Mouse (Mus musculus): ENCODE data around the gene Slc35d1. TPM values are rescaled to one million over a fixed set of nuclear protein-coding genes. Genes with fewer than 3 reads are reported as not detected.
A peak's percentile ranks its signal among the peaks of the same experiment; 100 is the strongest.

Slc35d1 gene
- 10 to 100 TPM in 3 of 4 experiments, 1 to 10 TPM in 1; 8.5 to 10.8 (median 10.5) TPM for total RNA-seq (2022)

GRCm38 (mm10) chr4:103214925-103215820, at the start of gene Slc35d1:
Slc35d1 (minus strand) TSS chr4:103215164.
- DNase-seq (ENCODE audit: low spot score in 2 of 2): peak; percentile 64 to 72

- DNase-seq (ENCODE audit: low spot score in 2 of 2): no peak
Observed at GRCm38 (mm10) chr4:103263812-103264396, 48.9 kb upstream of the Slc35d1 start.

- DNase-seq (ENCODE audit: low spot score in 2 of 2): no peak
Observed at GRCm38 (mm10) chr4:103263378-103263777, 48.4 kb upstream of the Slc35d1 start.

- no peak for DNase-seq (ENCODE audit: low spot score in 2 of 2)
Observed at GRCm38 (mm10) chr4:103258817-103259216, 43.9 kb upstream of the Slc35d1 start.

- no peak for DNase-seq (ENCODE audit: low spot score in 2 of 2)
Observed at GRCm38 (mm10) chr4:103253846-103254245, 38.9 kb upstream of the Slc35d1 start.

DNA sequence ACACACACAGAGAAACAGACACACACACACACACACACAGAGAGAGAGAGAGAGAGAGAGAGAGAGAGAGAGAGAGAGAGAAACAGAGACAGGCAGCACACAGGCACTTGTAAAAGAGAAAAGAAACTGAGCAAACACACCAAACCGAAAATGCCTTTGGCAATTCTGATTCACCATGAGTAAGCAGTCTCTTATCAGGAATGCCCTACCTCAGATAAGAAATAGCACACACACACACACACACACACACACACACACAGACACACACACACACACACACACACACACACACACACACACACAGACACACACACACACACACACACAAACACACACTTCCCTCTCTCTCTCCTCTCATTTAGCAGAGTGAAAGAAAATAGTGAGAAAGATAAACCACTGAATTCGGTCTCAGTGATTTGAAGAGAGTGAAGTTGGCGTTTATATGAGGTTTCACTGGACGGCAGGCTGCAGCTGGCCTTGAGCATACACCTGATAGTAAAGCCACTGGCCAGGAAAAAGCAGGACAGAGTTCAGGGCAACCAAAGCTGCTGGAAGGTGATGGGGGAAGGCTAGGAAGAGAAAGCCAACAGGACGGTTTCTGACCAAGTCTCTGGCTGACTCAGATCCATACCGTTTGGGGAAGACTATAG, 34.6 kb upstream of the Slc35d1 start:
- DNase-seq (ENCODE audit: low spot score in 2 of 2): no peak

DNA sequence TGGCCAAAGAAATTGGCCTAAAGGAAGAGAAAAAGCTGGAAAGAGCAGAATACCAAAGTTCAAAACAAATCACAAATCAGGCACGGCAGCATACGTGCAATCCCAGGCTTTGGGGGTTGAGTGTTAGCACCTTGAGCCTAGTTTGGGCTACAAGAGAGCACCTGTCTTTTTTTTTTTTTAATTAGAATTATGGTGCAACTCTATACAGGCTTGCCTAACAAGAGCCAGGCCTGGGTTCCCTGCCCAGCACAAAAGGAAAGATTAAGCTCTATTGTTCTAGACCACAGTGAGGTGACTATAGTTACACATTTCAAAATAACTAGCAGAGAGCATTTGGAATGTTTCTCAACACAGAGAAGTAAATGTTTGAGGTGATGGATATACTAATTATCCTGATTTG, 32.8 kb upstream of the Slc35d1 start:
- DNase-seq (ENCODE audit: low spot score in 2 of 2): no peak

DNA sequence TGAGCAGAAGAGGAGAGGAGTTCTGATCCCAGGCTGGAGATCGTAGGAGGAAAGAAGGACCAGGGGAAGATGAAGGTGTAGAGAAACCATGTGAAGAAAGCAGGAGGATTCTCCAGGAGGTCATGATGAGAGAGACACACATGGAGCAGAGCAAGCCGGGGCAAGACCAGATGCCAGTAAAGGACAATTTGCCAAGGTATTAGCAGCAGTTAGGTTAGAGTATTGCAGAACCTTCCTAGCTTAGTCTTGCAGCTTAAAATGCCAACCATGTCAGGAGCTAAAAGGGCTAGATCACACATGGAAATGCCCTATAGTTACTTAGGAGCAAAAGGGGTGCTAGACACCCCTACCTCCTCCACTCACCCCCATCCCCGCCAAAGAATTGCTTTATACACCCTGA, 32.3 kb upstream of the Slc35d1 start:
- no peak for DNase-seq (ENCODE audit: low spot score in 2 of 2)

- DNase-seq (ENCODE audit: low spot score in 2 of 2): no peak
Observed at GRCm38 (mm10) chr4:103232156-103232555, 17.2 kb upstream of the Slc35d1 start.

GRCm38 (mm10) chr4:103222854-103223253, 7.9 kb upstream of the Slc35d1 start:
- no peak for DNase-seq (ENCODE audit: low spot score in 2 of 2)

DNA sequence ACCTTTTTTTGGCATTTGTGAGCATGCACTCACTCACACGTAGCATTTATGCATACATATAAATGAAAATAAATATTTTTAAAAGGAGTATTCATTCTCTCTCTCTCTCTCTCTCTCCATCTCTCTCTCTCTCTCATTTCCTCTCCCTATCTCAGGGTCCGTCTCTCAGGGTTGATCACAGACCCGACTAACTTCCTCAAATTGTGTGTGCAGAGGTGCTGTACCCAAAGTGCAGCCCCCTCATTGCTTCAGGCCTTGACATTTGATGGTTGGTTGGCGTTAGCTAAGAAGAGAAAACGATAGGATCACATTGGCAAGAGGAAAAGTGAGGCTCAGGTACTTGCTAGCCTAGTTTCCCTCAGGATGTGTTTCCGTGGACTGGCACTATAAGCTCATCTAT, 6.8 kb upstream of the Slc35d1 start:
- no peak for DNase-seq (ENCODE audit: low spot score in 2 of 2)

DNA sequence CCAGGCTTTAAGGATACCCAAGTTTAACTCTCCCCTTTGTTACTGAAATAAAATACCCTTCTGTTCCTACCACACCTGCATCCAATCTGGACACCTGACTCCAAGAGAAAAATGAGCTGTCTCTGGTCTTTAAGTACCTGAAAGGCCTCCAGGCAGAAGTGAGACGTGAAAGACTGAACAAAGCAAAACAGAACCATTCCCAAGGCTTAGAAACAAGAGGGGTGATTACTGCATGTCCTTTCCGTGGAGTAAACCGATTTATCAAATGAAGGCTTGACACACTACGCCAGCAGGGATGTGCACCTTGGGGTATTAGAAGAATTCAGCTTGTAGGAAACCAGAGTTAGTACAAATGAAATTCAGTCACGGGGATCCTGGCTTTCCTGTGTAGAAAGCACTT, 4.0 kb upstream of the Slc35d1 start:
- DNase-seq (ENCODE audit: low spot score in 2 of 2): no peak

- DNase-seq (ENCODE audit: low spot score in 2 of 2): no peak
Observed at GRCm38 (mm10) chr4:103216046-103216445, 1.1 kb upstream of the Slc35d1 start.

DNA sequence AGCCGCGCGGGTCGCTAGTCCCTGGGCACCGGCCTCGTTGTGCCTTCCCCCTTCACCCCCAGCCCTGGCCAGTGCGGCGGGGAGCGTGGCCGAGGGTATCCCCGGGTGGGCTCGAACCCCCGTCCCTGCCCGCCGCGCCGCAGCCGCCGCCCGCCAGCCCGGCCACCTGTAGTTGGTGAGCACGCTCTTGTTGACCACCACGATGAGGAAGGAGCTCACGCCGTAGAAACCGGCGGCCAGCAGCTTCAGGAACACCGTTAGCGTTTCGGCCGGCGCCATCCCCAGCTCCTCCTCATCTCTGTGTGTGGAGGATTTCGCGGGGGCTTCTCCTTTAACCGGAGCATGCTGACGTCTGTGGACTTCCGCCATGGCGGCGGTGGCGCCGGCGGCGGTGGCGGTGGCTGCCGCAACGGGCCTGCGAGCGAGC, 453 bp downstream of the Slc35d1 start:
- DNase-seq (ENCODE audit: low spot score in 2 of 2): peak; percentile 51 to 64

- peak in 1 of 2 experiments; percentile 9 for DNase-seq (ENCODE audit: low spot score in 2 of 2)
Observed at GRCm38 (mm10) chr4:103213859-103214497, 986 bp downstream of the Slc35d1 start.

GRCm38 (mm10) chr4:103208553-103208952, 6.4 kb downstream of the Slc35d1 start:
- no peak for DNase-seq (ENCODE audit: low spot score in 2 of 2)

DNA sequence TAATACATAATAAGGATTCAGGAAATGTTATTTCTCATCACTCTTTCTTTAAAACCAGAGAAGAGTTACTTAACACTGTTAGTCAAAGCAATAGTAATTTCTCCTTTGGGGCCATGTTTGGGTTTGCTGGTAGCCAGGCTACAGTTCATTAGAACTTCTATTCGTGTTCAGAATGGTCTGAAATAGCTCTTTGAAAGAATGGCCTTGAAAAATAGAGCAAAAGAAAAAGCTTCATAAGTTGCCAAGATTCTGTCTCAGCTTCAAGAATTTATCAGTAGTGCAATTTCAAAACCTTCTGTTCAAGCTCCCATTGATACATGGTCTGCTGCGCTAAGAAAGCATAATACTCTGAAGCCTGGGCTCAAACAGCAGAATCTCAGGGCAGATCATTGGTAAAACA, 11.3 kb downstream of the Slc35d1 start:
- no peak for DNase-seq (ENCODE audit: low spot score in 2 of 2)

DNA sequence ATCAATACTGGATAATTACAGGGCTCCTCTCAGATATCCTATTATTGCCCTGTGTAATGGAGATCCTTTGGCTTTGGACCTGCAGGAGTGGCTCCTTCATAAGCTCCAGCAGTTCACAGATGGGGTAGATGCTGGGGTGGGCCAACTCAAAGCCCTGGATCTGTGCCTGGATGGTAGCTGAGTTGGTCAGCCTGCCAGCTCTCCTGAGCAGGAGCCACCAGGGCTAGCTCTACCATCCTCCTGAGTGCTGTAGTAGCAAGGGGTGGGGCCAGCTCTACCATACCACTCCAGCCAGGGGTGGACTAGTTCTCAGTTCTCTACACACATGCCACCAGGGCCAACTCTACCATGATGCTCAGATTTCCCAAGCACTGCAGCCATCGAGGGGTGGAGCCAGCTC, 14.9 kb downstream of the Slc35d1 start:
- DNase-seq (ENCODE audit: low spot score in 2 of 2): no peak

- DNase-seq (ENCODE audit: low spot score in 2 of 2): no peak
Observed at GRCm38 (mm10) chr4:103199086-103199485, 15.9 kb downstream of the Slc35d1 start.

GRCm38 (mm10) chr4:103197401-103197800, 17.6 kb downstream of the Slc35d1 start:
- no peak for DNase-seq (ENCODE audit: low spot score in 2 of 2)

- DNase-seq (ENCODE audit: low spot score in 2 of 2): no peak
Observed at GRCm38 (mm10) chr4:103192421-103192820, 22.5 kb downstream of the Slc35d1 start.

Measured in left cerebral cortex, adult 8-10 months (tissue).